Mouse (Mus musculus): ENCODE data around the gene Cacna2d2. TPM values are rescaled to one million over a fixed set of nuclear protein-coding genes. Genes with fewer than 3 reads are reported as not detected.
A peak's percentile ranks its signal among the peaks of the same experiment; 100 is the strongest.

Gene Cacna2d2
- polyA plus RNA-seq, 2 experiments from 2014 or later = 0.16 to 0.41 TPM

GRCm38 (mm10) chr9:107502131-107502846, 102.9 kb downstream of the Cacna2d2 start:
- no peak for ATAC-seq

- ATAC-seq = no peak
These were observed 105.5 kb downstream of the Cacna2d2 start for GRCm38 (mm10) chr9:107504662-107505537.

GRCm38 (mm10) chr9:107508266-107508665, 108.9 kb downstream of the Cacna2d2 start:
- no peak for ATAC-seq

- ATAC-seq = no peak
These were observed 111.1 kb downstream of the Cacna2d2 start for GRCm38 (mm10) chr9:107510384-107511100.

- ATAC-seq = no peak
These were observed 112.0 kb downstream of the Cacna2d2 start for GRCm38 (mm10) chr9:107511436-107511835.

DNA sequence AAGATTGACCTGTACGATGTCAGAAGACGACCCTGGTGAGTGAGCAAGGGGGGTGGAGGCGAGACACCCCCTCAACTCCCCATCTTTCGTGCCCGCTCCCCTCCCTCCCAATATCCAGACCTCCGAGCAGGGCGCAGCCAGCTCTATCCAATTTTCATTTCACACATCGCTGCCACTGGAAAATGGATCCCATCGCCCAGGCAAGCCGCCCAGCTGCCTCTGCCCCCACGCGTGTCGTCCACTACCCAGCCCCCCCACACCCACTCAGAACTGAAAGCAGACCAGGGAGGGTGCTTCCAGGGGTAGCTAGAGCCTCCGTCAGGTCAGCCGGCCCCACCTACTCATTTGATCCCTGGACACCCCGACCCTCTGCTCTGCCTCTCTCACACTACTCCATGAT, 112.9 kb downstream of the Cacna2d2 start:
- ATAC-seq = no peak

DNA sequence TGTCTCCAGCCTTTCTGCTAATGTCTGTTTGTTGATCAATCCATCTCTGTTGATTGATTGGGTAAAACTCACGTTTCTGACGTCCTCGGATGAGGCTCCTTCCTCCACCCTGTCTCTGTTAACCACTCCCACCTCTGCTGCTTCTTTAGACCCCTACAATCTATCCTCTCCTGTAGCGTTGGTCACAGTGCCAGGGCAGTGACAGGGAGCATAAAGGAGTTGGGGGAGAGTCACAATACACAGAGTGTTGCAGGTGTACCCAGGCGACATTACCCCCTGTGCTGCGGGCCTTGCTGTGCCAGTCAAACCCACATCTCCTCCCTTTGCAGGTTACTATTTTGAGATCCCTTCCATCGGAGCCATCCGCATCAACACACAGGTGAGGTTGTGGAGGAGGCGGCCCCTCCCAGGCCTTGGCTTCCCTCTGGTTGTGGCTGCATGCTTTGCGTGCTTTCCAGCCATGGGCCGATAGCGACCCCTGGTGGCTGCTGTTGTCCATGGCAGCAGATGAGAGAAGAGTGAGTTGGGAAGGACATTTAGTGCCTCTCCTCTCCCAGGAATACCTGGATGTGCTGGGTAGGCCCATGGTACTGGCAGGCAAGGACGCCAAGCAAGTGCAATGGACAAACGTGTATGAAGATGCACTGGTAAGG, 115.0 kb downstream of the Cacna2d2 start:
- ATAC-seq = peak; percentile 57

- no peak for ATAC-seq
These were observed 120.9 kb downstream of the Cacna2d2 start for GRCm38 (mm10) chr9:107520331-107520730.

DNA sequence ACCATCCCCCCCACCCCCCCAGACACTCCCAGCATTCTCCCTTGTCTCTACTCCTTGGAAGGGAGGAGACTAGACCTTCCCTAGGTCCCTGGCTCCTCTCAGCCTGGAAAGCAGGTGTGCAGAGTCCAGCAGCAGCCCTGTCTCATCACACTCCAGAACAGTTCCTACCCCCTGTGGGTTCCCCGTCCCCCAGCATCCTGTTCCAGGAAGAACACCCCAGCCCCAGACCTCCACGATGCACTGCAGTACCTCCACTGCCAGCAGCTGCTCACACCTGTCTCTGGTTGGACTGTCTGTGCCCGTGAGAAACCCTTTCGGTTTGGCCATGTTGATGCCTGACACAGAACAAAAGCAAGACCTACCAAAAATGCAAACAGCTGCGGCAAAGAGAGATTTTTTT, 121.8 kb downstream of the Cacna2d2 start:
- peak; percentile 70 for ATAC-seq

- ATAC-seq = peak; percentile 41
These were observed 122.4 kb downstream of the Cacna2d2 start for GRCm38 (mm10) chr9:107521711-107522399.

- no peak for ATAC-seq
These were observed 122.9 kb downstream of the Cacna2d2 start for GRCm38 (mm10) chr9:107522400-107522711.

GRCm38 (mm10) chr9:107526198-107527026, 127.0 kb downstream of the Cacna2d2 start:
- peak; percentile 77 for ATAC-seq

DNA sequence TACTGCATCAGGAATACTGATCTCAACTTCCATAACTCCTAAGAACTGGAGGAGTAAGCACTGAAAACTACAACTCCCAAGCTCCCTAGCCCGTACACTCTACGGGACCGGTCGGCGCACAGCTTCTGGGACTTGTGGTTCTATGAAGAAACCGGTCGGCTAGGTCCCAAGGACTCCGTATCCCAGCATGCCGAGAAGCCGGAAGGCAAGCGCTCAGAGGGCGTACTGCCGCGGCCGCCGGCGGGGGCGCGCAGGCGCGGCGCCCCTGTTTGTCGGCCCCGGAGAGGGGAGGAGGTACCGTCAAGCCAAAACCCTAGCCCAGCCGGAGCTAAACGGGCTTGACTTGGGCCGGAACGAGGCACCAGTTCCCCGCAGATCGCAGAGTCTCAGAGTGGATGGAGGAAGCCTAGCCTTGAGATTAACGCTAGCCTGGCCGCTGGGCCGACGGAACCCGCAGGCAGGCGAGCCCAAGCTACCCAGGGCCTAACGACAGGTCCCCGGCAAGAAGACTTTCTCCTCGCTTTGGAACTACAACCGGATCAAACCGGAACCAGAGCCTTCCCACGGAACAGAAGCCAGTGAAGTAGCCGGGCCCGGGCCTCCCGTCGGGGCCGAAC, 134.5 kb downstream of the Cacna2d2 start, which contains the start of gene Tmem115:
TSS of gene Tmem115 (plus strand) at position 155 of the 617 bp plus-strand sequence.
- peak; percentile 96 for ATAC-seq

- ATAC-seq = no peak
These were observed 135.2 kb downstream of the Cacna2d2 start for GRCm38 (mm10) chr9:107534408-107535202.

GRCm38 (mm10) chr9:107538231-107538630, 138.8 kb downstream of the Cacna2d2 start:
- no peak for ATAC-seq

- no peak for ATAC-seq
These were observed 139.3 kb downstream of the Cacna2d2 start for GRCm38 (mm10) chr9:107538711-107539110.

GRCm38 (mm10) chr9:107539940-107540339, 140.5 kb downstream of the Cacna2d2 start:
- ATAC-seq = no peak

GRCm38 (mm10) chr9:107540420-107540819, 141.0 kb downstream of the Cacna2d2 start:
- no peak for ATAC-seq

DNA sequence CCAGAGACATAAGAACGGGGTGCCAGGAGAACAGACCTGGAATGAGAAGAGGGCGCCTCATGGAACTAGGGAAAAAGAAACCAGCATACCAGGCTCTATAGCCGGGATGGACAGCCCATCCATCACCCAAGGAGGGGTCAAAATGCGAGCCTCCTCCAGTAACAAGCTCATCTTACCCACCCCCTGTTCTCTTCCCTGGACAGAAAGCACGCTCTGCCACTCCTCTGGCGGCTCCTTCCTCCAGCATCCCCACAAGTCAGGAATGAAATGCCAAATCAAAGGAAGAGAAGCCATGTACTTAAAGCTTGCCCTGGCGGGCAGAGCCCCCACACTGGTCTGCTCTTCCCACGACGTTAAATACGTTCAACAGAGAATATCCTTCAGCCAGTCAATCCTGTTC, 141.6 kb downstream of the Cacna2d2 start:
- no peak for ATAC-seq

Data from activated CD4-positive, CD25-positive, alpha-beta regulatory T cell, adult 4 months (primary cell).